Comparison of ENCODE assay signal across 8 mouse cellular contexts in genomic region chr12:71831258-71832087, GRCm38 (mm10). TPM values are rescaled to one million over a fixed set of nuclear protein-coding genes. Genes with fewer than 3 reads are reported as not detected.
DNase-seq lines count a peak whose midpoint lies in the region; ATAC-seq and TF ChIP-seq lines count a peak whose summit lies in the region.

No protein-coding gene starts in this region.

- peak overlapping the region; percentile 94 for H3K27ac ChIP-seq in hindbrain, postnatal 0 days
- H3K27ac ChIP-seq in liver, embryonic 16.5 days (ENCODE audit: low read length), result peak overlapping the region; percentile 98

- no peak; the same call in 1 of the 2 replicates for TF ChIP-seq CTCF in hindbrain, postnatal 0 days (IDR thresholded peaks at IDR 0.05; ENCODE audit: low read depth)

- no peaks in the 10 kb centered on the region for H3K27me3 ChIP-seq in hindbrain, postnatal 0 days (ENCODE audit: insufficient read depth, low read length)
- no peaks in the 10 kb centered on the region for H3K27me3 ChIP-seq in liver, embryonic 16.5 days (ENCODE audit: control insufficient read depth, insufficient read depth, low read depth, low read length)

- H3K9me3 ChIP-seq in hindbrain, postnatal 0 days (ENCODE audit: low read length), result no peaks in the 10 kb centered on the region
- H3K9me3 ChIP-seq in liver, embryonic 16.5 days (replicated peaks; ENCODE audit: control insufficient read depth, low read length), result no peaks in the 10 kb centered on the region

- peak; percentile 48 for DNase-seq in retina, embryonic 14.5 days (ENCODE audit: low spot score)
- no peak for DNase-seq in retina, postnatal 1 day
- DNase-seq in c-Kit-positive CD71-positive TER-119-negative erythroid progenitor cells, embryonic 14.5 days (ENCODE audit: low read depth), result peak; percentile 66
- peak; percentile 58 for DNase-seq in gastrocnemius, postnatal 10 days
- peak; percentile 54 for DNase-seq in hindbrain, postnatal 0 days (ENCODE audit: low spot score)
- DNase-seq in ovary, postnatal 14 days (ENCODE audit: low spot score), result peak; percentile 31
- peak; percentile 36 for DNase-seq in thymus, postnatal 25 days

- H3K36me3 ChIP-seq in hindbrain, postnatal 0 days (ENCODE audit: insufficient read depth, low read length), result no peaks in the 10 kb centered on the region
- no peaks in the 10 kb centered on the region for H3K36me3 ChIP-seq in liver, embryonic 16.5 days (ENCODE audit: control insufficient read depth, insufficient read depth)

- peak; percentile 54 for ATAC-seq in hindbrain, postnatal 0 days
- peak; percentile 48 for ATAC-seq in liver, embryonic 16.5 days (ENCODE audit: low read depth)

- peak overlapping the region; percentile 78 for H3K9ac ChIP-seq in hindbrain, postnatal 0 days (replicated peaks; ENCODE audit: low read length)
- H3K9ac ChIP-seq in liver, embryonic 16.5 days (ENCODE audit: low read depth, low read length), result peak overlapping the region; percentile 95

- peaks cover 18% of the 10 kb centered on the region for H3K4me1 ChIP-seq in hindbrain, postnatal 0 days (ENCODE audit: insufficient read depth, low read length)
- H3K4me1 ChIP-seq in liver, embryonic 16.5 days (ENCODE audit: control insufficient read depth, low read depth, low read length), result peaks cover 40% of the 10 kb centered on the region

- H3K4me2 ChIP-seq in hindbrain, postnatal 0 days (ENCODE audit: low read depth, low read length), result peak overlapping the region; percentile 80
- H3K4me2 ChIP-seq in liver, embryonic 16.5 days (ENCODE audit: low read depth, low read length), result peak overlapping the region; percentile 94

- under 1% methylated on average over 54 of the region's 59 CpGs for WGBS in hindbrain, postnatal 0 days
- 0% methylated on average over 58 of the region's 59 CpGs for WGBS in liver, embryonic 16.5 days (ENCODE audit: insufficient replicate concordance)

- peak overlapping the region; percentile 81 for H3K4me3 ChIP-seq in hindbrain, postnatal 0 days (ENCODE audit: low read length)
- H3K4me3 ChIP-seq in liver, embryonic 16.5 days (ENCODE audit: low read depth, low read length), result peak overlapping the region; percentile 92

RNA-seq across cellular contexts. Expression of gene Daam1, which starts 0.6 kb away (rescaled TPM):
- total RNA-seq in gastrocnemius, postnatal 10 days (2021), result 10 to 100 TPM; 18.2 to 23.6 TPM
- total RNA-seq in hindbrain, postnatal 0 days (2014; rRNA removed), result 46.8 and 54.5 TPM in 2 replicates
- 21.9 and 22.3 TPM in 2 replicates for polyA plus RNA-seq in hindbrain, postnatal 0 days (2015; fragmentation: Nextera tagmentation; extraction: Ambion mirVana)
- polyA plus RNA-seq in liver, embryonic 16.5 days (2015; fragmentation: Nextera tagmentation; extraction: Ambion mirVana), result 9.6 and 10.2 TPM in 2 replicates
